Mouse (Mus musculus) embryonic fibroblast, embryonic 13.5 days (primary cell): ENCODE measurements at regions not wholly inside any gene's neighbourhood (a gene's known extent, or its start where the extent isn't known, plus 50 kb on each side); places are given as distances from the start of the nearest gene placed in this dataset.

Experiments
- CTCF ChIP-seq: IDR thresholded peaks from 2 replicates; pipeline ENCODE4 v1.5.1; 2011; ENCODE audit warnings: mild to moderate bottlenecking, control low read depth, low read length, moderate library complexity, borderline replicate concordance; ENCODE audit not compliant: insufficient read depth
- POLR2A ChIP-seq: IDR thresholded peaks from 2 replicates; pipeline ENCODE4 v1.6.1; 2011; ENCODE audit warnings: low read depth, mild to moderate bottlenecking, control low read depth, low read length, moderate library complexity

GRCm38 (mm10) chr13:111185799-111186198, 69.0 kb upstream of the Actbl2 start:
- no peak for TF ChIP-seq CTCF
- no peak for TF ChIP-seq POLR2A
